ENCODE assay signal across 13 mouse cellular contexts in genomic region chr9:69715445-69715844, GRCm38 (mm10). TPM values are rescaled to one million over a fixed set of nuclear protein-coding genes. Genes with fewer than 3 reads are reported as not detected.
DNase-seq lines count a peak whose midpoint lies in the region; ATAC-seq and TF ChIP-seq lines count a peak whose summit lies in the region.
"Had no signal": no experiment of that assay in that cellular context is flagged by ENCODE, and none has a peak within 500 bp of the region (broad histone marks: within the 10 kb centered on the region; RNA-seq: fewer than 3 reads in every experiment).

No protein-coding gene starts in this region.

- TF ChIP-seq CTCF in kidney, adult 2 months (conservative IDR thresholded peaks at IDR 0.05; ENCODE audit: insufficient read depth, insufficient read length, low read depth, low read length): no peak

- H3K4me3 ChIP-seq in forebrain, embryonic 12.5 days (replicated peaks): no peak overlapping the region
- H3K4me3 ChIP-seq in forebrain, embryonic 13.5 days: no peak overlapping the region
- H3K4me3 ChIP-seq in kidney, adult 2 months (ENCODE audit: insufficient read depth, low read depth, low read length): no peak overlapping the region
- H3K4me3 ChIP-seq: forebrain, embryonic 15.5 days; limb, embryonic 12.5 days had no signal

- no peaks in the 10 kb centered on the region for H3K9me3 ChIP-seq in forebrain, embryonic 12.5 days
- H3K9me3 ChIP-seq in forebrain, embryonic 13.5 days (replicated peaks): no peaks in the 10 kb centered on the region; the same call in 1 of the 2 replicates
- H3K9me3 ChIP-seq: forebrain, embryonic 15.5 days; limb, embryonic 12.5 days had no signal

- intact Hi-C loops in left cerebral cortex, postnatal 36 days (cut with DNase I): no loop called here

- H3K27ac ChIP-seq in forebrain, embryonic 12.5 days: no peak overlapping the region
- H3K27ac ChIP-seq in forebrain, embryonic 13.5 days: no peak overlapping the region
- no peak overlapping the region for H3K27ac ChIP-seq in kidney, adult 2 months (ENCODE audit: insufficient read depth, low read depth, low read length)
- H3K27ac ChIP-seq: forebrain, embryonic 15.5 days; limb, embryonic 12.5 days had no signal

- peak overlapping the region; percentile 4; the same call in 1 of the 2 replicates for H3K4me2 ChIP-seq in forebrain, embryonic 12.5 days
- no peak overlapping the region for H3K4me2 ChIP-seq in forebrain, embryonic 13.5 days
- H3K4me2 ChIP-seq: forebrain, embryonic 15.5 days; limb, embryonic 12.5 days had no signal

- H3K4me1 ChIP-seq in forebrain, embryonic 12.5 days: peaks cover 43% of the 10 kb centered on the region
- H3K4me1 ChIP-seq in forebrain, embryonic 13.5 days: peaks cover 28% of the 10 kb centered on the region
- no peaks in the 10 kb centered on the region for H3K4me1 ChIP-seq in kidney, adult 2 months (ENCODE audit: control insufficient read depth, insufficient read depth, low read length)

- peaks cover 49% of the 10 kb centered on the region for H3K27me3 ChIP-seq in forebrain, embryonic 12.5 days
- H3K27me3 ChIP-seq in forebrain, embryonic 13.5 days: peaks cover 64% of the 10 kb centered on the region
- H3K27me3 ChIP-seq in kidney, adult 2 months (replicated peaks; ENCODE audit: control insufficient read depth, insufficient read depth, low read length): no peaks in the 10 kb centered on the region

- no peak for ATAC-seq in forebrain, embryonic 12.5 days (ENCODE audit: low FRiP score)
- no peak for ATAC-seq in forebrain, embryonic 13.5 days
- ATAC-seq in megakaryocyte, adult 5-6 weeks (ENCODE audit: poor library complexity, severe bottlenecking): peak; percentile 75
- ATAC-seq: forebrain, embryonic 15.5 days had no signal

- no peaks in the 10 kb centered on the region for H3K36me3 ChIP-seq in forebrain, embryonic 12.5 days (replicated peaks)
- H3K36me3 ChIP-seq in forebrain, embryonic 13.5 days (ENCODE audit: poor library complexity, severe bottlenecking): no peaks in the 10 kb centered on the region
- H3K36me3 ChIP-seq in kidney, adult 2 months (ENCODE audit: control insufficient read depth, insufficient read depth, low read length): no peaks in the 10 kb centered on the region
- H3K36me3 ChIP-seq: forebrain, embryonic 15.5 days; limb, embryonic 12.5 days had no signal

- TF ChIP-seq POLR2A in kidney, adult 2 months (IDR thresholded peaks at IDR 0.05; ENCODE audit: low read depth, low read length): no peak

- peak; percentile 54 for DNase-seq in ES-CJ7 (ENCODE audit: low read depth, low spot score)
- peak; percentile 50 for DNase-seq in kidney, adult 2 months
- DNase-seq in cerebellum, adult 9-11 months: no peak
- no peak for DNase-seq in urinary bladder, postnatal 10 days (ENCODE audit: low spot score)
- no peak for DNase-seq in left cerebral cortex, postnatal 36 days (ENCODE audit: low spot score in 2 of 2)
- DNase-seq: cerebellum, adult 18-20 months had no signal

- no peak overlapping the region for H3K9ac ChIP-seq in forebrain, embryonic 12.5 days
- no peak overlapping the region for H3K9ac ChIP-seq in forebrain, embryonic 13.5 days
- H3K9ac ChIP-seq: forebrain, embryonic 15.5 days; limb, embryonic 12.5 days had no signal

- WGBS in forebrain, embryonic 12.5 days: 18% methylated on average over 12 of the region's 12 CpGs
- 15% methylated on average over 12 of the region's 12 CpGs for WGBS in forebrain, embryonic 13.5 days
- WGBS in kidney, adult 2 months: 16% methylated on average over 12 of the region's 12 CpGs

RNA-seq across cellular contexts. Expression of gene Foxb1, which starts 45.3 kb away (rescaled TPM):
- 2.8 and 3.6 TPM in 2 replicates for polyA plus RNA-seq in forebrain, embryonic 12.5 days (2016; fragmentation: Nextera tagmentation; extraction: Ambion mirVana)
- 1.6 and 3.2 TPM in 2 replicates for polyA plus RNA-seq in forebrain, embryonic 13.5 days (2015; fragmentation: Nextera tagmentation; extraction: Ambion mirVana)
- polyA plus RNA-seq in kidney, adult 2 months (2012; rRNA removed): not detected in 2 replicates
- not detected in 2 replicates for total RNA-seq in megakaryocyte, adult 5-6 weeks (2015)
- total RNA-seq in megakaryocyte, adult 5-6 weeks (2017): not detected in 2 replicates
- not detected for total RNA-seq in left cerebral cortex, postnatal 36 days (2021)
- total RNA-seq: hematopoietic stem cell, adult 5-6 weeks; neutrophil, adult 5-6 weeks had no signal
- polyA plus RNA-seq: limb, embryonic 12.5 days had no signal

Comparison
In these comparisons a context has a peak if more than half of its experiments do, and no peak if none do; other contexts are left out.
1. DNase-seq: peak in ES-CJ7 (single experiment) and kidney, adult 2 months (single experiment); none in cerebellum, adult 9-11 months (single experiment), urinary bladder, postnatal 10 days (single experiment) and left cerebral cortex, postnatal 36 days (0 of 2).